Mouse (Mus musculus): ENCODE results near the gene Lpar1. TPM values are rescaled to one million over a fixed set of nuclear protein-coding genes. Genes with fewer than 3 reads are reported as not detected.

Gene Lpar1
- polyA plus RNA-seq, 1 experiment from 2014 or later, result 3.6 TPM

DNA sequence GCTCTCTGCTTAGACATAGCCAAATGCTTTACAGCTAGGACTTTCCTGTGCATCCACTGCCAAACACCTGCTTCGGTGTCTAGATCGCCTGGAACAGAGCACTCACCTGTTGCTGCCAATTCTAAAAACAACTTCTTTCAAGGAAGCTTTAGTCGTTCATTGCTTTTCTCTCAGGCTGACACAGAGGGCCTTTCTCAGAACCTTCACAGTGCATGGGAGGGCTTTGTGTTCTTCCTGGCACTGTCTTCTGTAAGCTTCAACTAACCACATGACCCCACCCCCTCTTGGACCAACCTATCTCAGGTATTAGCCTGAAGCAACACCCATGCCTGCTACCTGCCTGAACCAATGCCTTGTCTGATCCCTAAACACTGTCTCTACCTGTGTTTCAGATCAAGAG, 15.0 kb downstream of the Lpar1 start:
- no peak overlapping the region for H3K4me2 ChIP-seq (ENCODE audit: low read depth, low read length)
- H3K36me3 ChIP-seq (ENCODE audit: control insufficient read depth, insufficient read depth), result no peaks in the 10 kb centered on the region
- no peak overlapping the region for H3K9ac ChIP-seq (ENCODE audit: low read depth, low read length)
- no peak overlapping the region for H3K27ac ChIP-seq (ENCODE audit: low read length)
- no peaks in the 10 kb centered on the region for H3K4me1 ChIP-seq (ENCODE audit: control insufficient read depth, low read depth, low read length)
- no peaks in the 10 kb centered on the region for H3K9me3 ChIP-seq (replicated peaks; ENCODE audit: control insufficient read depth, low read length)
- ATAC-seq (ENCODE audit: low read depth), result no peak
- no peaks in the 10 kb centered on the region for H3K27me3 ChIP-seq (ENCODE audit: control insufficient read depth, insufficient read depth, low read depth, low read length)
- 74% methylated on average over 3 of the region's 3 CpGs for WGBS (ENCODE audit: insufficient replicate concordance)
- no peak overlapping the region for H3K4me3 ChIP-seq (ENCODE audit: low read depth, low read length)

DNA sequence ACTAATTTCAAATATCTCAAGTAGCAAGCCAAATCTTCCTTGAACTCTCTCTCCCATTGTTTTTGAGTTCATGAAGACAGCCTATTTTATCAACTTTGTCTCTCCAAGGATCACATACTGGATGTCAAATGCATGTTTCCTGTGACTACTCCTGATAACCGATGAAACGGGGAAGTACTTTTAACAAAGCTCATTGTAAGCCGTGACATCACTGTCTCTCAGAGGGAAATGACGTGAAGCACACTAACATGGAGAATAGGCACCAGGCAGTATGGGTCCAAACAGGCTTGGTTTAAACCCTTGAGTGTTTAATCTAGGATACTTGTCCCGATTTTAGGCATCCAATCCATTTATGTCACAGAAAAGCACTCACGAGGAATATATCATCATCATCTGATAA, 17.9 kb downstream of the Lpar1 start:
- H3K9ac ChIP-seq (ENCODE audit: low read depth, low read length), result no peak overlapping the region
- no peak for ATAC-seq (ENCODE audit: low read depth)
- H3K27ac ChIP-seq (ENCODE audit: low read length), result no peak overlapping the region
- 35% methylated on average over 6 of the region's 6 CpGs for WGBS (ENCODE audit: insufficient replicate concordance)
- no peaks in the 10 kb centered on the region for H3K9me3 ChIP-seq (replicated peaks; ENCODE audit: control insufficient read depth, low read length)
- no peak overlapping the region for H3K4me3 ChIP-seq (ENCODE audit: low read depth, low read length)
- H3K4me2 ChIP-seq (ENCODE audit: low read depth, low read length), result no peak overlapping the region
- H3K27me3 ChIP-seq (ENCODE audit: control insufficient read depth, insufficient read depth, low read depth, low read length), result no peaks in the 10 kb centered on the region
- H3K36me3 ChIP-seq (ENCODE audit: control insufficient read depth, insufficient read depth), result no peaks in the 10 kb centered on the region
- no peaks in the 10 kb centered on the region for H3K4me1 ChIP-seq (ENCODE audit: control insufficient read depth, low read depth, low read length)

DNA sequence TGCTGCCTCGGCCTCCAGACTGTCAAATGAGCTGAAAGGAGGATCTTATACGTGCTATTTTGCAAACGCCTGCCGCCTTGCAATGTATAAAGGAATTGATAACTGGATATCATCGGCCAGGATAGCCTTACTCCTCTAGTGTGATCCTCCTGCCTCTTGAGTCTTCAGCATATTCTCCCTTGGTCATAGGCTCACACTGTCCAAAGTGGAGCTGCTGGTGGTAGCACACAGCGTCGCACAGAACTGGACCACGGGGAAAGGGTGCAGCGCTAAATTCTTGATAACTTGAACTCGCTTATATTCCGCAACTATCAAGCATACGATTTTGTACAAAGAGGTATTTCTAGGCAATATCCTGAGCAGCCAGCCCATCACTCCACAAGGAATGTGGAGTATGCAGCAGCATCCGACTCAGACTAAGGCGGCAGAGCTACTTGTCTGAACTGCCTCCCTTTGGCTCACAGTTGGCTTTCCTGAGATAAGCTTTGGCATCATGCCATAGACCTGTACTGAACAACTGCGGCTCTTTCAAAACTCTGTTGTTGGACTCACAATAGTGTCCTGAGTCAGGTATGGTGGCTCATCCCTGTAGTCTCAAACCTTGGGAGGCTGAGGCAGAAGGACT, 18.9 kb downstream of the Lpar1 start:
- Histone ChIP-seq H3K4me3 (ENCODE audit: low read depth, low read length) (no peak overlapping the region), H3K4me2 (ENCODE audit: low read depth, low read length) (no peak overlapping the region), H3K27ac (ENCODE audit: low read length) (no peak overlapping the region), H3K4me1 (ENCODE audit: control insufficient read depth, low read depth, low read length) (no peaks in the 10 kb centered on the region), H3K36me3 (ENCODE audit: control insufficient read depth, insufficient read depth) (no peaks in the 10 kb centered on the region), H3K27me3 (ENCODE audit: control insufficient read depth, insufficient read depth, low read depth, low read length) (no peaks in the 10 kb centered on the region), H3K9ac (ENCODE audit: low read depth, low read length) (no peak overlapping the region), H3K9me3 (replicated peaks; ENCODE audit: control insufficient read depth, low read length) (no peaks in the 10 kb centered on the region)
- ATAC-seq (ENCODE audit: low read depth), result no peak
- WGBS (ENCODE audit: insufficient replicate concordance), result 71% methylated on average over 15 of the region's 15 CpGs

DNA sequence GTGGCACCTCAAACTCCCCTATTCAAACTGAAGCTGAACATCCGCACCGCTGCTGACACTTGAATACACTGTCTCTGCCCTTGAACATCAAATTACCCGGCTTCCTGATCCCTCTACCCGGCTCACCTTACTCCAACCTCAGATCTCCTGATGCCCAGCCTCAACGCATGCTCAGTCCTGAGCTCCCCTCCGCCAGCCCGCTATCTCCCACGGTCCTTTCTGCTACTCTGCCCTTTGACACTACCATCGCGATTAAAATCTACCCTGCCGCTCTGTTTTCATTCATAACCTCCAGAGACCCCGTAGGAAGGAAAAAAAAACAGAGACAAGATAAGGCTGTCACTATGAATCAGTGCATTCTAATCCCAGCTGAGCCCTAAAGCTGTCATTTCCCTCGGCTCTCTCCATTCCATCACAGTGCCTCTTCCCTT, 19.5 kb downstream of the Lpar1 start:
- no peaks in the 10 kb centered on the region for H3K27me3 ChIP-seq (ENCODE audit: control insufficient read depth, insufficient read depth, low read depth, low read length)
- 59% methylated on average over 13 of the region's 13 CpGs for WGBS (ENCODE audit: insufficient replicate concordance)
- no peak overlapping the region for H3K27ac ChIP-seq (ENCODE audit: low read length)
- H3K9ac ChIP-seq (ENCODE audit: low read depth, low read length), result no peak overlapping the region
- no peak overlapping the region for H3K4me2 ChIP-seq (ENCODE audit: low read depth, low read length)
- no peaks in the 10 kb centered on the region for H3K9me3 ChIP-seq (replicated peaks; ENCODE audit: control insufficient read depth, low read length)
- ATAC-seq (ENCODE audit: low read depth), result no peak
- no peak overlapping the region for H3K4me3 ChIP-seq (ENCODE audit: low read depth, low read length)
- H3K36me3 ChIP-seq (ENCODE audit: control insufficient read depth, insufficient read depth), result no peaks in the 10 kb centered on the region
- no peaks in the 10 kb centered on the region for H3K4me1 ChIP-seq (ENCODE audit: control insufficient read depth, low read depth, low read length)

DNA sequence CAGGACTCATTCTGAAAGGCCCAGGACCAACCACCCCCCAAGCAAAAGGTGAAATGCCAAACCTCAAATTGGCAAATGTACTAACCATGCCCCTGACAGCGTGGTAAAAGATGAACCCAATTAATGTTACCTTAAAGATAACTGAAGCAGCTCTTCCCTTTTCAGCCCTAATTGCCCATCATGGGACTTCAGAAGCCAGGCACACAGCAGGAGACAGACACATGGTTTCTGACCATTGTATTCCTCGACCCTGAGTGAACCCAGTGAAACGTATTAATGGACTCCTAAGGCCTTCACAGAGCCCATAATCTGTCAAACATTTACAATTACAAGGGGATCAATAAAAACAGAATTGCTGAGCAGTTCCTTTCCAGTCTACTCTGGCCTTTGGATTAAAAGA, 20.2 kb downstream of the Lpar1 start:
- H3K27ac ChIP-seq (ENCODE audit: low read length), result no peak overlapping the region
- H3K4me2 ChIP-seq (ENCODE audit: low read depth, low read length), result no peak overlapping the region
- H3K27me3 ChIP-seq (ENCODE audit: control insufficient read depth, insufficient read depth, low read depth, low read length), result no peaks in the 10 kb centered on the region

DNA sequence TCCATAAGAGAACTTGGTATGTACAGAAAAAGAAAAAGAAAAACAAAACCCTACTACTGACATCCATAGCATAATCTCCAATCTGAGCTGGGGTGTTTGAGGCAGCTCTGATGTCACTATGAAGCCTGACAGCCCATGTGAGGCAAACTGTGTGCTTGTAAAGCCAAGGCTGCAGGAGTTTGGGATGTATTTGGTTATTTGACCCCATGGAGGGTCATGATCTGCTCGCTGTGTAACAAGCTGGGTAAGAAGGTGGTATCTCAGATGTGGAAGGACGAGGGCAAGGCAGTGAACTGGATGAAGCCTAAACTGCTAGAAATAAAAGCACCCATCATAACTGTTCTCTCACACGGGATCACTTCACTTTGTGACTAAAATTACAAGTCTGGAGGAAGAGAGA, 21.4 kb downstream of the Lpar1 start:
- Histone ChIP-seq H3K4me1 (ENCODE audit: control insufficient read depth, low read depth, low read length) (no peaks in the 10 kb centered on the region), H3K4me2 (ENCODE audit: low read depth, low read length) (no peak overlapping the region), H3K9ac (ENCODE audit: low read depth, low read length) (no peak overlapping the region), H3K27ac (ENCODE audit: low read length) (no peak overlapping the region), H3K9me3 (replicated peaks; ENCODE audit: control insufficient read depth, low read length) (no peaks in the 10 kb centered on the region), H3K36me3 (ENCODE audit: control insufficient read depth, insufficient read depth) (no peaks in the 10 kb centered on the region), H3K27me3 (ENCODE audit: control insufficient read depth, insufficient read depth, low read depth, low read length) (no peaks in the 10 kb centered on the region), H3K4me3 (ENCODE audit: low read depth, low read length) (no peak overlapping the region)
- 45% methylated on average over 3 of the region's 3 CpGs for WGBS (ENCODE audit: insufficient replicate concordance)
- ATAC-seq (ENCODE audit: low read depth), result no peak

More for the DNA sequence above, 20.2 kb downstream of the Lpar1 start:
- Histone ChIP-seq H3K4me3 (ENCODE audit: low read depth, low read length) (no peak overlapping the region), H3K4me1 (ENCODE audit: control insufficient read depth, low read depth, low read length) (no peaks in the 10 kb centered on the region), H3K36me3 (ENCODE audit: control insufficient read depth, insufficient read depth) (no peaks in the 10 kb centered on the region), H3K9ac (ENCODE audit: low read depth, low read length) (no peak overlapping the region), H3K9me3 (replicated peaks; ENCODE audit: control insufficient read depth, low read length) (no peaks in the 10 kb centered on the region)
- WGBS (ENCODE audit: insufficient replicate concordance), result 47% methylated on average over 3 of the region's 3 CpGs
- ATAC-seq (ENCODE audit: low read depth), result no peak

DNA sequence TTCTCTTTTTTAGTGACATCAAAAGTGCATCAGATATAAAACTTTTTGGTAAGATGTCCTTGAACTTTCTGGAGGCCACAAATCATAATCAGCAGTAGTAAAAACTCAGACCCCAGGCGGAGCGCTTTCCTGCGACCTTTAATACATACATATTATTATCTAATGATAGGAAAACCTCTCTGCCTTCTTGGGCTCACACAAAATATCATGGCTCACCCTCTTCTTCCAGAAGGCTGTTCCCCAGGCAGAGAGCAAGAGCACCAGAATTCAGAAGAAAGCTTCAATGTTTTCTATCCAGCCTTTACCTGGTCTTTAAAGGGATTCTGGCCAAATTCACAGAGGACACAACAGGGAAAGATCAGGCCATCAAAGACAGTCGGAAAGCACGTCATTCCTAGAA, 23.0 kb downstream of the Lpar1 start:
- Histone ChIP-seq H3K9me3 (replicated peaks; ENCODE audit: control insufficient read depth, low read length) (no peaks in the 10 kb centered on the region), H3K9ac (ENCODE audit: low read depth, low read length) (no peak overlapping the region), H3K4me1 (ENCODE audit: control insufficient read depth, low read depth, low read length) (no peaks in the 10 kb centered on the region), H3K27me3 (ENCODE audit: control insufficient read depth, insufficient read depth, low read depth, low read length) (no peaks in the 10 kb centered on the region), H3K27ac (ENCODE audit: low read length) (no peak overlapping the region), H3K4me2 (ENCODE audit: low read depth, low read length) (no peak overlapping the region), H3K4me3 (ENCODE audit: low read depth, low read length) (no peak overlapping the region), H3K36me3 (ENCODE audit: control insufficient read depth, insufficient read depth) (no peaks in the 10 kb centered on the region)
- no peak for ATAC-seq (ENCODE audit: low read depth)
- 73% methylated on average over 5 of the region's 5 CpGs for WGBS (ENCODE audit: insufficient replicate concordance)

DNA sequence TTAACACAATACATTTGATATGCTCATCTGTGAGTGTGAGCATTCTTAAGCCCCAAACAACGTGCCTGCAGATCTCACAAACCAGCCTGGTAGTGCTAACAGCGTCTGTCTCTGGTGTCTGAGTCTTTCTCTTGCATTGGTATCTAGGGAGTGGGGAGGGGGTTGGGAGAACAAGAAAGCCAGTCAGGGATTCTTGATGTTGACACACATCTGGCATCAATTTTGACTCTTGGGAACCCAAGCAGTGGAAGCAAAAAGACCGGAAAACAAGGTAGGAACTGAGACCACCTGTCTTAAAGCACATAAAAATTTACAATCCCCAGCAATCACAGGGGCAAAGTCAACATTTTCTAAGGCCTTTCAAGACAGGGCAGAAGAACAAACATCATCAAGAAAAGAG, 23.4 kb downstream of the Lpar1 start:
- H3K9me3 ChIP-seq (replicated peaks; ENCODE audit: control insufficient read depth, low read length), result no peaks in the 10 kb centered on the region
- no peak for ATAC-seq (ENCODE audit: low read depth)
- H3K27ac ChIP-seq (ENCODE audit: low read length), result no peak overlapping the region
- no peak overlapping the region for H3K9ac ChIP-seq (ENCODE audit: low read depth, low read length)
- WGBS (ENCODE audit: insufficient replicate concordance), result 48% methylated on average over 3 of the region's 3 CpGs
- no peak overlapping the region for H3K4me2 ChIP-seq (ENCODE audit: low read depth, low read length)
- no peaks in the 10 kb centered on the region for H3K4me1 ChIP-seq (ENCODE audit: control insufficient read depth, low read depth, low read length)
- H3K4me3 ChIP-seq (ENCODE audit: low read depth, low read length), result no peak overlapping the region
- no peaks in the 10 kb centered on the region for H3K36me3 ChIP-seq (ENCODE audit: control insufficient read depth, insufficient read depth)
- no peaks in the 10 kb centered on the region for H3K27me3 ChIP-seq (ENCODE audit: control insufficient read depth, insufficient read depth, low read depth, low read length)

DNA sequence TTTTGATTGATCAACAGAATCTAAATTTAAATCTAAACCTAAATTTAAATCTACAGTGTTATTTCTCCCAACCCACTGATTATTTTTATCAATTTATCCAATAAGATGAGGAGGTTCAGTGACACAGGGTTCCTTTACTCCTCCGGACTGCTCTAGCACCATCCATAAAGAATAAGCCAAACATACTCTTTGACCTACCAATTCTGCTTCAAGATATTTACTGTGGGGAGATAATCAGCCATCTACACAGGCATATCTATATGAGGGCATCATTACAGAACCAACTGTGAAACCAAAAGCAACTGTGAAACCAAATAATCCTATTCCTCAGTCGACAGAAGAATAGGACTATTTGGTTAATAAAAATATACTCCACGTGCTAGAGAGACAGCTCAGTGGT, 25.8 kb downstream of the Lpar1 start:
- H3K27me3 ChIP-seq (ENCODE audit: control insufficient read depth, insufficient read depth, low read depth, low read length), result no peaks in the 10 kb centered on the region
- H3K36me3 ChIP-seq (ENCODE audit: control insufficient read depth, insufficient read depth), result no peaks in the 10 kb centered on the region
- H3K4me2 ChIP-seq (ENCODE audit: low read depth, low read length), result no peak overlapping the region
- H3K9ac ChIP-seq (ENCODE audit: low read depth, low read length), result no peak overlapping the region
- no peak for ATAC-seq (ENCODE audit: low read depth)
- H3K9me3 ChIP-seq (replicated peaks; ENCODE audit: control insufficient read depth, low read length), result no peaks in the 10 kb centered on the region
- WGBS (ENCODE audit: insufficient replicate concordance), result 64% methylated on average over 3 of the region's 3 CpGs
- no peak overlapping the region for H3K27ac ChIP-seq (ENCODE audit: low read length)
- no peak overlapping the region for H3K4me3 ChIP-seq (ENCODE audit: low read depth, low read length)
- no peaks in the 10 kb centered on the region for H3K4me1 ChIP-seq (ENCODE audit: control insufficient read depth, low read depth, low read length)

Data from liver, embryonic 16.5 days (tissue).